Mouse (Mus musculus) heart, postnatal 14 days (tissue): Measurements from ENCODE around the gene Serpine1. TPM values are rescaled to one million over a fixed set of nuclear protein-coding genes. Genes with fewer than 3 reads are reported as not detected.

Experiments used
- DNase-seq, 2 experiments: peaks; one replicate each; pipeline ENCODE4 v3.0.0; 2021 to 2022
- intact Hi-C: fragments of 180-260 bp; cut with DNase I; formaldehyde crosslinking; loops from one replicate; pipeline ENCODE4 v1.15.1; 2025
- total RNA-seq, 2 experiments: library from RNA; stranded (reverse); gene quantifications; 2 replicates each; pipeline ENCODE4 v1.2.3; 2021

Serpine1 gene
- total RNA-seq, 2 experiments from 2014 or later: 12.5 TPM

GRCm38 (mm10) chr5:137100660-137101059 lies 28.6 kb upstream of the Serpine1 start:
- no peak for DNase-seq
- intact Hi-C loops: loop anchor here (10.0 kb wide), 1 partner anchor 176 kb away; no protein-coding TSS in a partner anchor

- intact Hi-C loops: no loop called here
- no peak for DNase-seq
Measured at GRCm38 (mm10) chr5:137098418-137098817, 26.4 kb upstream of the Serpine1 start.

- peak; percentile 60 to 66 for DNase-seq
- intact Hi-C loops: no loop called here
Measured at GRCm38 (mm10) chr5:137096037-137096436, 24.0 kb upstream of the Serpine1 start.

- no peak for DNase-seq
- intact Hi-C loops: no loop called here
Measured at GRCm38 (mm10) chr5:137095135-137095534, 23.1 kb upstream of the Serpine1 start.

GRCm38 (mm10) chr5:137093720-137094119 lies 21.7 kb upstream of the Serpine1 start:
- peak; percentile 42 to 48 for DNase-seq
- intact Hi-C loops: no loop called here

- intact Hi-C loops: no loop called here
- DNase-seq: no peak
Measured at GRCm38 (mm10) chr5:137091560-137091959, 19.5 kb upstream of the Serpine1 start.

- no peak for DNase-seq
- intact Hi-C loops: no loop called here
Measured at GRCm38 (mm10) chr5:137090870-137091269, 18.8 kb upstream of the Serpine1 start.

GRCm38 (mm10) chr5:137087410-137087809 lies 15.3 kb upstream of the Serpine1 start:
- intact Hi-C loops: no loop called here
- peak; percentile 68 to 77 for DNase-seq

GRCm38 (mm10) chr5:137085731-137086130 lies 13.7 kb upstream of the Serpine1 start:
- DNase-seq: no peak
- intact Hi-C loops: no loop called here

- intact Hi-C loops: no loop called here
Measured at GRCm38 (mm10) chr5:137085021-137085420, 13.0 kb upstream of the Serpine1 start.

GRCm38 (mm10) chr5:137083051-137083450 lies 11.0 kb upstream of the Serpine1 start:
- intact Hi-C loops: no loop called here
- DNase-seq: no peak

More at GRCm38 (mm10) chr5:137085021-137085420, 13.0 kb upstream of the Serpine1 start:
- DNase-seq: no peak

- DNase-seq: peak; percentile 19 to 24
- intact Hi-C loops: no loop called here
Measured at GRCm38 (mm10) chr5:137079849-137080248, 7.8 kb upstream of the Serpine1 start.

- intact Hi-C loops: no loop called here
- DNase-seq: no peak
Measured at GRCm38 (mm10) chr5:137078616-137079015, 6.5 kb upstream of the Serpine1 start.

GRCm38 (mm10) chr5:137078041-137078440 lies 6.0 kb upstream of the Serpine1 start:
- intact Hi-C loops: no loop called here
- peak; percentile 21 to 30 for DNase-seq

- no peak for DNase-seq
- intact Hi-C loops: no loop called here
Measured at GRCm38 (mm10) chr5:137077187-137077586, 5.1 kb upstream of the Serpine1 start.

GRCm38 (mm10) chr5:137076191-137076930 lies 4.3 kb upstream of the Serpine1 start:
- DNase-seq: peak; percentile 59 to 71
- intact Hi-C loops: no loop called here

GRCm38 (mm10) chr5:137075726-137076125 lies 3.7 kb upstream of the Serpine1 start:
- intact Hi-C loops: no loop called here

GRCm38 (mm10) chr5:137074191-137074651 lies 2.2 kb upstream of the Serpine1 start:
- intact Hi-C loops: no loop called here

More at GRCm38 (mm10) chr5:137075726-137076125, 3.7 kb upstream of the Serpine1 start:
- DNase-seq: no peak

GRCm38 (mm10) chr5:137073141-137073540 lies 1.1 kb upstream of the Serpine1 start:
- intact Hi-C loops: no loop called here
- no peak for DNase-seq

More at GRCm38 (mm10) chr5:137074191-137074651, 2.2 kb upstream of the Serpine1 start:
- peak; percentile 39 to 45 for DNase-seq

GRCm38 (mm10) chr5:137070881-137071605 lies 1.0 kb downstream of the Serpine1 start:
- DNase-seq: no peak
- intact Hi-C loops: no loop called here

- intact Hi-C loops: no loop called here
- no peak for DNase-seq
Measured at GRCm38 (mm10) chr5:137068711-137069110, 3.4 kb downstream of the Serpine1 start.
